Mouse (Mus musculus) hindbrain, embryonic 12.5 days (tissue): ENCODE results near the gene Pitpnm2. TPM values are rescaled to one million over a fixed set of nuclear protein-coding genes. Genes with fewer than 3 reads are reported as not detected.

Experiments used
- ATAC-seq: fragments of 200-750 bp; cut with Nextera tagmentation; 2 replicates; pipeline ENCODE4 v1.8.0; 2017; ENCODE audit warnings: moderate TSS enrichment; ENCODE audit not compliant: low FRiP score
- H3K27ac ChIP-seq: fragments of 300-500 bp; sonication (generic); 2 replicates; pipeline ENCODE4 v1.5.1; 2016; ENCODE audit warnings: mild to moderate bottlenecking
- H3K27me3 ChIP-seq: fragments of 300-500 bp; sonication (generic); 2 replicates; pipeline ENCODE4 v1.6.1; 2016; ENCODE audit warnings: mild to moderate bottlenecking
- H3K36me3 ChIP-seq: fragments of 300-500 bp; sonication (generic); 2 replicates; pipeline ENCODE4 v1.6.1; 2016; ENCODE audit warnings: mild to moderate bottlenecking
- H3K4me1 ChIP-seq: fragments of 300-500 bp; sonication (generic); 2 replicates; pipeline ENCODE4 v1.6.1; 2016
- H3K4me2 ChIP-seq: fragments of 300-500 bp; sonication (generic); replicated peaks from 2 replicates; pipeline ENCODE4 v1.6.1; 2016; ENCODE audit warnings: mild to moderate bottlenecking
- H3K4me3 ChIP-seq: fragments of 300-500 bp; sonication (generic); 2 replicates; pipeline ENCODE4 v1.5.1; 2016; ENCODE audit warnings: mild to moderate bottlenecking
- H3K9ac ChIP-seq: fragments of 300-500 bp; sonication (generic); 2 replicates; pipeline ENCODE4 v1.6.1; 2016; ENCODE audit warnings: mild to moderate bottlenecking, moderate library complexity
- H3K9me3 ChIP-seq: fragments of 300-500 bp; sonication (generic); replicated peaks from 2 replicates; pipeline ENCODE4 v1.6.1; 2016; ENCODE audit warnings: mild to moderate bottlenecking
- WGBS: fragments of 180-500 bp; shearing (Covaris S2); methylation state at CpG from one replicate; pipeline ENCODE4 v1.1.7; 2016; 5-methylcytosine and 5-hydroxymethylcytosine counted together
- polyA plus RNA-seq: library from polyadenylated mRNA; unstranded; fragments of >200 nt; fragmentation: Nextera tagmentation; extraction: Ambion mirVana; gene quantifications from 2 replicates; pipeline ENCODE4 v1.2.1, GENCODE M21; 2016

Gene Pitpnm2
- polyA plus RNA-seq, 1 experiment from 2014 or later, result 7.0 TPM

- WGBS, result 88% methylated on average over 7 of the region's 7 CpGs
- Histone ChIP-seq H3K4me1 (peaks cover 33% of the 10 kb centered on the region), H3K4me2 (no peak overlapping the region), H3K36me3 (no peaks in the 10 kb centered on the region), H3K27ac (no peak overlapping the region), H3K4me3 (no peak overlapping the region), H3K9me3 (no peaks in the 10 kb centered on the region), H3K27me3 (no peaks in the 10 kb centered on the region), H3K9ac (no peak overlapping the region)
- no peak for ATAC-seq
Measured at GRCm38 (mm10) chr5:124192251-124192710, 57.3 kb downstream of the Pitpnm2 start.

- H3K27me3 ChIP-seq, result no peaks in the 10 kb centered on the region
- H3K4me1 ChIP-seq, result peaks cover 53% of the 10 kb centered on the region
- no peaks in the 10 kb centered on the region for H3K36me3 ChIP-seq
- no peak overlapping the region for H3K9ac ChIP-seq
- 93% methylated on average over 10 of the region's 10 CpGs for WGBS
- H3K4me2 ChIP-seq, result no peak overlapping the region
- no peak overlapping the region for H3K4me3 ChIP-seq
- H3K9me3 ChIP-seq, result no peaks in the 10 kb centered on the region
- ATAC-seq, result no peak
- no peak overlapping the region for H3K27ac ChIP-seq
Measured at GRCm38 (mm10) chr5:124190146-124190870, 59.3 kb downstream of the Pitpnm2 start.

- peaks cover 59% of the 10 kb centered on the region for H3K4me1 ChIP-seq
- H3K4me3 ChIP-seq, result no peak overlapping the region
- ATAC-seq, result no peak
- no peaks in the 10 kb centered on the region for H3K9me3 ChIP-seq
- WGBS, result 96% methylated on average over 4 of the region's 4 CpGs
- no peaks in the 10 kb centered on the region for H3K27me3 ChIP-seq
- no peak overlapping the region for H3K4me2 ChIP-seq
- no peak overlapping the region for H3K9ac ChIP-seq
- no peak overlapping the region for H3K27ac ChIP-seq
- no peaks in the 10 kb centered on the region for H3K36me3 ChIP-seq
Measured at GRCm38 (mm10) chr5:124189572-124189981, 60.0 kb downstream of the Pitpnm2 start.

- WGBS, result 53% methylated on average over 12 of the region's 12 CpGs
- peaks cover 49% of the 10 kb centered on the region for H3K4me1 ChIP-seq
- peak; percentile 26 for ATAC-seq
- H3K4me2 ChIP-seq, result peak overlapping the region; percentile 51
- no peaks in the 10 kb centered on the region for H3K27me3 ChIP-seq
- peak overlapping the region; percentile 76 for H3K27ac ChIP-seq
- H3K4me3 ChIP-seq, result no peak overlapping the region
- H3K9ac ChIP-seq, result peak overlapping the region; percentile 42
- H3K9me3 ChIP-seq, result no peaks in the 10 kb centered on the region
- no peaks in the 10 kb centered on the region for H3K36me3 ChIP-seq
Measured at GRCm38 (mm10) chr5:124187508-124188311, 61.9 kb downstream of the Pitpnm2 start.

DNA sequence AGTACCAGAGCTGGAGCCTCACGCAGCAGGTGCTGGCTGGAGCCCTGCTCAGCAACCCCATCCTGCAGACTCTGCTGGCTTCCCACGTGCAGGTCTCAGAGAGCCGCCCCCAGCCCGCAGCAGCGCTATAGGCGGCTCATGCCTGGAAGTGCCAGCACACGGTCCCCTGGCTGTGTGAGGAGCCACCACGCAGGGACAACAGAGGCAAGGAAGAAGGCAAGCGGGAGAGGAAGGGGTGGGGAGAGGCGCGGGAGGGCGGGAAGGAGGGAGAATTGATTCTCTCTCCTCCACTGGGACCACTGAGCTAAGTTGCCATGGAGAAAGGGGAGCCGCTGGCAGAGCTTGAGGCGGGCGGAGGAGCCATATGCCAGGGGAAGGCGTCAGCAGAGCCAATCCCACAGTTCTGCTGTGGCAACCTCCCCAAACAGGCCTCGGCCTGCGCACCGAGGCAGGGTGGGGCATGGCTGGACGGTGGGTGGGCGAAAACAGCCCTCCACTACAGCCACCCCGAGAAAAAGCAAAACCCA lies 62.5 kb downstream of the Pitpnm2 start:
- H3K4me1 ChIP-seq, result peaks cover 44% of the 10 kb centered on the region
- peak; percentile 74 for ATAC-seq
- peak overlapping the region; percentile 51 for H3K4me2 ChIP-seq
- peak overlapping the region; percentile 76 for H3K27ac ChIP-seq
- H3K36me3 ChIP-seq, result no peaks in the 10 kb centered on the region
- WGBS, result 9% methylated on average over 21 of the region's 22 CpGs
- H3K27me3 ChIP-seq, result no peaks in the 10 kb centered on the region
- H3K4me3 ChIP-seq, result peak overlapping the region; percentile 13
- peak overlapping the region; percentile 42 for H3K9ac ChIP-seq
- H3K9me3 ChIP-seq, result no peaks in the 10 kb centered on the region

DNA sequence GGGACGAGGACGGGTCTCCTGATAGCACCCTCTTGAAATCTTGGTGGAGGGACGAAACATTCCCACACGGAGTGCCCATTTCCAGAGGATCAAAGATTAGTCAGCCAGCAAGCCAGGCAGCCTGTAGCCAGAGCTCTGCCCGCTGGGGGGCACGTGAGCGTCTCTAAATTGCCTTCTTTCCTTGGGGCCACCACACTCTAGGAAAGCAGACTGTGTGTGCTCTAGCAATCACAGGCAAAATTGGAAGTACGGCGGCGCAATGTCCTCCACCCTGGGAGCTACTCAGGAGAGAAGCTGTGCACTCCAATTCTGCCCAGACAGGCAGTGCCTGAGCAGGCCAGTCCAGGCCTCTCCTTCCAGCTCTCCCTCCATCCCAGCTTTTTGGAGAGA lies 63.1 kb downstream of the Pitpnm2 start:
- peak overlapping the region; percentile 76 for H3K27ac ChIP-seq
- H3K9ac ChIP-seq, result peak overlapping the region; percentile 42; the same call in 1 of the 2 replicates
- peak overlapping the region; percentile 13 for H3K4me3 ChIP-seq
- no peaks in the 10 kb centered on the region for H3K27me3 ChIP-seq
- no peak for ATAC-seq
- peak overlapping the region; percentile 51 for H3K4me2 ChIP-seq
- peaks cover 44% of the 10 kb centered on the region for H3K4me1 ChIP-seq
- H3K9me3 ChIP-seq, result no peaks in the 10 kb centered on the region
- H3K36me3 ChIP-seq, result no peaks in the 10 kb centered on the region
- 62% methylated on average over 10 of the region's 10 CpGs for WGBS

GRCm38 (mm10) chr5:124185706-124186464 lies 63.7 kb downstream of the Pitpnm2 start:
- Histone ChIP-seq H3K36me3 (no peaks in the 10 kb centered on the region), H3K27me3 (no peaks in the 10 kb centered on the region), H3K27ac (peak overlapping the region; percentile 77), H3K9ac (peak overlapping the region; percentile 46), H3K4me2 (peak overlapping the region; percentile 51), H3K4me1 (peaks cover 44% of the 10 kb centered on the region), H3K4me3 (peak overlapping the region; percentile 21; the same call in 1 of the 2 replicates), H3K9me3 (no peaks in the 10 kb centered on the region)
- WGBS, result 54% methylated on average over 15 of the region's 15 CpGs
- ATAC-seq, result no peak

GRCm38 (mm10) chr5:124184898-124185701 lies 64.5 kb downstream of the Pitpnm2 start:
- Histone ChIP-seq H3K27ac (peak overlapping the region; percentile 77), H3K36me3 (no peaks in the 10 kb centered on the region), H3K4me1 (peaks cover 44% of the 10 kb centered on the region), H3K4me2 (peak overlapping the region; percentile 51), H3K9me3 (no peaks in the 10 kb centered on the region), H3K27me3 (no peaks in the 10 kb centered on the region), H3K9ac (peak overlapping the region; percentile 46), H3K4me3 (peak overlapping the region; percentile 21)
- 12% methylated on average over 15 of the region's 15 CpGs for WGBS
- ATAC-seq, result 0 out of 2 replicates have a peak, but pooled peaks have one; percentile 21

DNA sequence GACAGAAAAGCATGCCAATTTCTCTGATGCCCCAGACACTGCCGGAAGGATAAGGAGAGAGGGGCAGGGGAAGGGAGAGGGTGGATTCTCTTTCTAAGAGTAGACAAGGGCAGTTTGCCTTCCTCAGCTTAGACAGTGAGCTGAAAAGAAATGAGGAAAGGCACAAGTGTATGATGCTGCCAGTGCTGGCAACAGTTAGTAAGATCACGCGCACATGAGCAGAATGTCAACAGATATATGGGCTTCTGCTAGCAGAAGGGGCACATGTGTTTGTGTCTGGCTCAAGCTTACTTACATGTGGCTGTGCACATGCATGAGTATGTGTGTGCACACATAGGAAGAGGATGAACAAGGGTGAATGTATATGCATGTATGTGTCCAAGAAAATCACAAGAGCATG lies 65.4 kb downstream of the Pitpnm2 start:
- ATAC-seq, result no peak
- H3K4me2 ChIP-seq, result peak overlapping the region; percentile 51
- peaks cover 44% of the 10 kb centered on the region for H3K4me1 ChIP-seq
- WGBS, result 86% methylated on average over 3 of the region's 3 CpGs
- no peaks in the 10 kb centered on the region for H3K36me3 ChIP-seq
- no peak overlapping the region for H3K27ac ChIP-seq
- peak overlapping the region; percentile 21; the same call in 1 of the 2 replicates for H3K4me3 ChIP-seq
- peaks cover 2% of the 10 kb centered on the region; the same call in 1 of the 2 replicates for H3K27me3 ChIP-seq
- peak overlapping the region; percentile 46 for H3K9ac ChIP-seq
- H3K9me3 ChIP-seq, result no peaks in the 10 kb centered on the region

- ATAC-seq, result no peak
- Histone ChIP-seq H3K4me2 (no peak overlapping the region), H3K9me3 (no peaks in the 10 kb centered on the region), H3K4me3 (no peak overlapping the region), H3K27me3 (peaks cover 6% of the 10 kb centered on the region), H3K9ac (no peak overlapping the region), H3K36me3 (no peaks in the 10 kb centered on the region), H3K4me1 (peaks cover 39% of the 10 kb centered on the region), H3K27ac (no peak overlapping the region)
- WGBS, result 83% methylated on average over 7 of the region's 7 CpGs
Measured at GRCm38 (mm10) chr5:124182642-124183041, 66.9 kb downstream of the Pitpnm2 start.

DNA sequence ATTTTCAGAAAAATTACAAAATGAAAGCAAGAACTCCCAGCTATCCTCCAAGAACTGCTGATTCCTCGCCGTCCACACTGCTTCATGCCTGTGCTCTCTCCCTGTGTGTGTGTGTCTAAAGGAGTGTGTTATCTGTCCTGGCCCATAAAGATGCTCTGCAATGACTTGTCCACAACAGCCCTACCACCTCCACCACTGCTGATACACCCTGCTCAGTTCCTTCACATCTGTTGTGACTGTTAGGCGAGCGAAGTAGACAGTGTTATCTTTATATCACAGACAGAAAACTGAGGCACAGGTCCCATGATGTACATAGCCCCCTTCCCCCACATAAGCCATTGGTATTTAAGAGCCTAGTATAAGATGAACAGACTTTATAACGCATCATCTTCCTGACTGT lies 67.5 kb downstream of the Pitpnm2 start:
- Histone ChIP-seq H3K9ac (no peak overlapping the region), H3K27me3 (peaks cover 6% of the 10 kb centered on the region), H3K36me3 (no peaks in the 10 kb centered on the region), H3K4me1 (peaks cover 37% of the 10 kb centered on the region), H3K4me2 (no peak overlapping the region), H3K9me3 (no peaks in the 10 kb centered on the region), H3K27ac (no peak overlapping the region), H3K4me3 (no peak overlapping the region)
- 94% methylated on average over 5 of the region's 5 CpGs for WGBS
- no peak for ATAC-seq
